Comparison of ENCODE assay signal across 8 mouse cellular contexts in genomic region chr7:120103019-120103567, GRCm38 (mm10). TPM values are rescaled to one million over a fixed set of nuclear protein-coding genes. Genes with fewer than 3 reads are reported as not detected.
DNase-seq lines count a peak whose midpoint lies in the region; ATAC-seq and TF ChIP-seq lines count a peak whose summit lies in the region.

No protein-coding gene starts in this region.

- TF ChIP-seq CTCF in E14TG2a.4 (conservative IDR thresholded peaks at IDR 0.05; ENCODE audit: low read length) = no peak

- H3K4me2 ChIP-seq in embryonic facial prominence, embryonic 13.5 days = peak overlapping the region; percentile 93
- H3K4me2 ChIP-seq in limb, embryonic 11.5 days (ENCODE audit: low read depth, severe bottlenecking) = peak overlapping the region; percentile 69

- WGBS in embryonic facial prominence, embryonic 13.5 days = 3% methylated on average over 25 of the region's 25 CpGs
- under 1% methylated on average over 25 of the region's 25 CpGs for WGBS in limb, embryonic 11.5 days

- peak; percentile 61 for ATAC-seq in embryonic facial prominence, embryonic 13.5 days (ENCODE audit: insufficient number of reproducible peaks, insufficient read depth, low FRiP score, low TSS enrichment, low read depth)
- ATAC-seq in limb, embryonic 11.5 days (ENCODE audit: insufficient number of reproducible peaks, low FRiP score, low TSS enrichment, low read depth) = peak; percentile 40; the same call in 1 of the 2 replicates
- ATAC-seq in megakaryocyte-erythroid progenitor cell, adult 5-6 weeks (replicated peaks; ENCODE audit: low FRiP score, low TSS enrichment, poor library complexity, severe bottlenecking) = peak; percentile 33

- H3K4me3 ChIP-seq in E14TG2a.4 (replicated peaks; ENCODE audit: low read length) = peak overlapping the region; percentile 78
- peak overlapping the region; percentile 69 for H3K4me3 ChIP-seq in embryonic facial prominence, embryonic 13.5 days
- peak overlapping the region; percentile 57 for H3K4me3 ChIP-seq in limb, embryonic 11.5 days (ENCODE audit: low read depth, low read length)

- peak; percentile 44 for DNase-seq in adrenal gland, adult 8-10 months
- peak; percentile 18 for DNase-seq in heart, postnatal 4 days
- DNase-seq in limb, embryonic 11.5 days (ENCODE audit: low spot score) = peak; percentile 51
- peak; percentile 43 for DNase-seq in urinary bladder, postnatal 25 days (ENCODE audit: low spot score)
- no peak for DNase-seq in right cerebral cortex, adult 2 months (ENCODE audit: low spot score in 2 of 2)

- H3K27ac ChIP-seq in embryonic facial prominence, embryonic 13.5 days = 0 out of 2 replicates have a peak overlapping the region, but pooled peaks have one; percentile 48
- H3K27ac ChIP-seq in limb, embryonic 11.5 days (replicated peaks; ENCODE audit: low read depth, low read length) = no peak overlapping the region

- H3K9me3 ChIP-seq in E14TG2a.4 (ENCODE audit: low read length) = no peaks in the 10 kb centered on the region
- no peaks in the 10 kb centered on the region for H3K9me3 ChIP-seq in embryonic facial prominence, embryonic 13.5 days
- H3K9me3 ChIP-seq in limb, embryonic 11.5 days (ENCODE audit: control insufficient read depth, low read length) = no peaks in the 10 kb centered on the region

- peaks cover 29% of the 10 kb centered on the region for H3K4me1 ChIP-seq in E14TG2a.4 (replicated peaks; ENCODE audit: low read depth, low read length)
- H3K4me1 ChIP-seq in embryonic facial prominence, embryonic 13.5 days = peaks cover 8% of the 10 kb centered on the region; the same call in 1 of the 2 replicates
- no peaks in the 10 kb centered on the region for H3K4me1 ChIP-seq in limb, embryonic 11.5 days (ENCODE audit: control insufficient read depth, insufficient read depth, low read length)

- H3K9ac ChIP-seq in embryonic facial prominence, embryonic 13.5 days = peak overlapping the region; percentile 75
- peak overlapping the region; percentile 65 for H3K9ac ChIP-seq in limb, embryonic 11.5 days (ENCODE audit: low read length)

- H3K36me3 ChIP-seq in E14TG2a.4 (ENCODE audit: insufficient read depth, low read length) = no peaks in the 10 kb centered on the region
- 0 out of 2 replicates have a peak, but pooled peaks cover 4% of the 10 kb centered on the region for H3K36me3 ChIP-seq in embryonic facial prominence, embryonic 13.5 days
- H3K36me3 ChIP-seq in limb, embryonic 11.5 days (ENCODE audit: control insufficient read depth, insufficient read depth, low read length) = no peaks in the 10 kb centered on the region

- peaks cover 17% of the 10 kb centered on the region for H3K27me3 ChIP-seq in E14TG2a.4 (ENCODE audit: insufficient read depth, low read length)
- H3K27me3 ChIP-seq in embryonic facial prominence, embryonic 13.5 days = no peaks in the 10 kb centered on the region
- no peaks in the 10 kb centered on the region for H3K27me3 ChIP-seq in limb, embryonic 11.5 days (ENCODE audit: control insufficient read depth, insufficient read depth, low read length)

RNA-seq across cellular contexts. Expression of gene Tmem159, which starts 0.9 kb away (rescaled TPM):
- 100 to 1,000 TPM in 3 of 4 experiments, 10 to 100 TPM in 1; 95.7 to 156 (median 129) TPM for total RNA-seq in adrenal gland, adult 8-10 months (2022)
- polyA plus RNA-seq in embryonic facial prominence, embryonic 13.5 days (2015; fragmentation: Nextera tagmentation; extraction: Ambion mirVana) = 26.6 and 29.0 TPM in 2 replicates
- 10 to 100 TPM; 15.5 to 16.8 TPM for total RNA-seq in heart, postnatal 4 days (2021)
- 14.6 and 15.6 TPM in 2 replicates for polyA plus RNA-seq in limb, embryonic 11.5 days (2014; fragmentation: Nextera tagmentation; extraction: Ambion mirVana)
- 2.2 and 4.5 TPM in 2 replicates for total RNA-seq in megakaryocyte-erythroid progenitor cell, adult 5-6 weeks (2014; fragmentation: Nextera tagmentation)
- 0.88 and 2.6 TPM in 2 replicates for total RNA-seq in megakaryocyte-erythroid progenitor cell, adult 5-6 weeks (2017)

RNA-seq across cellular contexts. Expression of gene Dnah3, which starts 8.0 kb away (rescaled TPM):
- under 1 TPM in 3 of 4 experiments, not detected in 1; 0.06 to 0.11 (median 0.06) TPM for total RNA-seq in adrenal gland, adult 8-10 months (2022)
- polyA plus RNA-seq in embryonic facial prominence, embryonic 13.5 days (2015; fragmentation: Nextera tagmentation; extraction: Ambion mirVana) = not detected in 2 replicates
- total RNA-seq in heart, postnatal 4 days (2021) = under 1 TPM; 0.02 to 0.05 TPM
- polyA plus RNA-seq in limb, embryonic 11.5 days (2014; fragmentation: Nextera tagmentation; extraction: Ambion mirVana) = not detected in 2 replicates
- total RNA-seq in megakaryocyte-erythroid progenitor cell, adult 5-6 weeks (2014; fragmentation: Nextera tagmentation) = not detected in 2 replicates
- total RNA-seq in megakaryocyte-erythroid progenitor cell, adult 5-6 weeks (2017) = not detected in 2 replicates

RNA-seq across cellular contexts. Expression of gene Zp2, which starts 42.0 kb away (rescaled TPM):
- total RNA-seq in adrenal gland, adult 8-10 months (2022) = not detected
- polyA plus RNA-seq in embryonic facial prominence, embryonic 13.5 days (2015; fragmentation: Nextera tagmentation; extraction: Ambion mirVana) = not detected in 2 replicates
- total RNA-seq in heart, postnatal 4 days (2021) = under 1 TPM; 0.11 to 0.36 TPM
- not detected in 2 replicates for polyA plus RNA-seq in limb, embryonic 11.5 days (2014; fragmentation: Nextera tagmentation; extraction: Ambion mirVana)
- not detected in 2 replicates for total RNA-seq in megakaryocyte-erythroid progenitor cell, adult 5-6 weeks (2014; fragmentation: Nextera tagmentation)
- not detected in 2 replicates for total RNA-seq in megakaryocyte-erythroid progenitor cell, adult 5-6 weeks (2017)

Comparison
In these comparisons a context has a peak if more than half of its experiments do, and no peak if none do; other contexts are left out.
1. DNase-seq: peak in adrenal gland, adult 8-10 months (single experiment), heart, postnatal 4 days (single experiment), limb, embryonic 11.5 days (single experiment) and urinary bladder, postnatal 25 days (single experiment); none in right cerebral cortex, adult 2 months (0 of 2).
2. RNA of gene Tmem159, which starts 0.9 kb away (total RNA-seq): 95.7 to 156 TPM in adrenal gland, adult 8-10 months; 15.5 to 16.8 TPM in heart, postnatal 4 days and 0.88 to 4.5 TPM in megakaryocyte-erythroid progenitor cell, adult 5-6 weeks; every median in the first group is over 4 times any median in the second.
3. Peak in every context shown above with its lines, with median percentiles within 50 percentile points of each other: H3K4me3 ChIP-seq and ATAC-seq.